Mouse (Mus musculus) heart, adult 11 months (tissue): Measurements from ENCODE around the gene Gm8369.
A peak's percentile ranks its signal among the peaks of the same experiment; 100 is the strongest.
"Not testable (repeated sequence)": the region's sequence is repeated elsewhere in the genome, so short reads cannot be mapped to it uniquely, and the experiment has no call there.

Experiments used
- DNase-seq: peaks from one replicate; pipeline ENCODE4 v3.0.0; 2022

Gm8369 gene

GRCm38 (mm10) chr19:11516845-11517244 lies 31.1 kb downstream of the Gm8369 start:
- peak; percentile 78 for DNase-seq

GRCm38 (mm10) chr19:11517373-11517772 lies 31.6 kb downstream of the Gm8369 start:
- DNase-seq: peak; percentile 98

GRCm38 (mm10) chr19:11518356-11518755 lies 32.6 kb downstream of the Gm8369 start:
- peak; percentile 88 for DNase-seq

GRCm38 (mm10) chr19:11520146-11520545 lies 34.4 kb downstream of the Gm8369 start:
- DNase-seq: no peak

GRCm38 (mm10) chr19:11533421-11533820 lies 47.7 kb downstream of the Gm8369 start:
- DNase-seq: no peak

GRCm38 (mm10) chr19:11533888-11534445 lies 48.2 kb downstream of the Gm8369 start:
- peak; percentile 98 for DNase-seq

GRCm38 (mm10) chr19:11536593-11536992 lies 50.9 kb downstream of the Gm8369 start, which contains the start of gene Ms4a4d:
TSS of gene Ms4a4d (plus strand) at chr19:11536801.
- peak; percentile 98 for DNase-seq

GRCm38 (mm10) chr19:11537336-11537735 lies 51.6 kb downstream of the Gm8369 start:
- DNase-seq: peak; percentile 95

GRCm38 (mm10) chr19:11540166-11540821 lies 54.6 kb downstream of the Gm8369 start:
- DNase-seq: not testable (repeated sequence)

GRCm38 (mm10) chr19:11544383-11544782 lies 58.6 kb downstream of the Gm8369 start:
- not testable (repeated sequence) for DNase-seq

GRCm38 (mm10) chr19:11547911-11548310 lies 62.2 kb downstream of the Gm8369 start:
- no peak for DNase-seq

GRCm38 (mm10) chr19:11554726-11555125 lies 69.0 kb downstream of the Gm8369 start:
- no peak for DNase-seq

GRCm38 (mm10) chr19:11559560-11559959 lies 73.8 kb downstream of the Gm8369 start:
- peak; percentile 96 for DNase-seq
